Mouse (Mus musculus) left cerebral cortex, postnatal 10 days (tissue): ENCODE measurements around the gene Ift20. TPM values are rescaled to one million over a fixed set of nuclear protein-coding genes. Genes with fewer than 3 reads are reported as not detected.

Source experiments
- total RNA-seq, 2 experiments: library from RNA; stranded (reverse); gene quantifications; 2 replicates each; pipeline ENCODE4 v1.2.3; 2021

Ift20 gene
- total RNA-seq, 2 experiments from 2014 or later: 70.5 to 76.7 TPM

Other genes starting within 250 kb of the Ift20 start
- gene BC030499, start 245.5 kb upstream of the Ift20 start, total RNA-seq: 1 to 10 TPM; 1.6 TPM
- gene Spag5, start 234.8 kb upstream of the Ift20 start, total RNA-seq: 1 to 10 TPM; 3.1 to 3.9 TPM
- 100 to 1,000 TPM; 291 to 324 TPM for gene Aldoc, start 213.4 kb upstream of the Ift20 start, total RNA-seq
- gene Pigs, start 207.9 kb upstream of the Ift20 start, total RNA-seq: 10 to 100 TPM; 72.3 to 76.6 TPM
- 10 to 100 TPM; 34.6 to 35.8 TPM for gene Unc119, start 192.9 kb upstream of the Ift20 start, total RNA-seq
- gene Foxn1, start 149.8 kb upstream of the Ift20 start, total RNA-seq: not detected
- gene Slc13a2, start 114.1 kb upstream of the Ift20 start, total RNA-seq: not detected
- 1 to 10 TPM; 8.7 to 9.6 TPM for gene Slc46a1, start 70.7 kb upstream of the Ift20 start, total RNA-seq
- gene Sarm1, start 38.6 kb upstream of the Ift20 start, total RNA-seq: 10 to 100 TPM; 51.2 to 59.2 TPM
- 10 to 100 TPM; 74.5 to 75.4 TPM for gene Vtn, start 37.3 kb upstream of the Ift20 start, total RNA-seq
- 1 to 10 TPM in 1 of 2 experiments, under 1 TPM in 1; 0.61 to 1.1 TPM for gene Sebox, start 32.9 kb upstream of the Ift20 start, total RNA-seq
- 10 to 100 TPM; 37.2 to 38.7 TPM for gene Tmem199, start 24.2 kb upstream of the Ift20 start, total RNA-seq
- 100 to 1,000 TPM; 117 to 119 TPM for gene Poldip2, start 24.2 kb upstream of the Ift20 start, total RNA-seq
- gene Tnfaip1, start within 50 bp of the Ift20 start, total RNA-seq: 10 to 100 TPM; 49.3 to 51.2 TPM
- gene Tmem97, start 14.4 kb downstream of the Ift20 start, total RNA-seq: 10 to 100 TPM; 26.2 to 28.8 TPM
- 10 to 100 TPM; 59.1 to 59.4 TPM for gene Nlk, start 161.0 kb downstream of the Ift20 start, total RNA-seq
- 10 to 100 TPM; 18.2 to 19.0 TPM for gene Ccnq, start 215.4 kb downstream of the Ift20 start, total RNA-seq